Mouse (Mus musculus): ENCODE results near the gene Kif5a.

DNA sequence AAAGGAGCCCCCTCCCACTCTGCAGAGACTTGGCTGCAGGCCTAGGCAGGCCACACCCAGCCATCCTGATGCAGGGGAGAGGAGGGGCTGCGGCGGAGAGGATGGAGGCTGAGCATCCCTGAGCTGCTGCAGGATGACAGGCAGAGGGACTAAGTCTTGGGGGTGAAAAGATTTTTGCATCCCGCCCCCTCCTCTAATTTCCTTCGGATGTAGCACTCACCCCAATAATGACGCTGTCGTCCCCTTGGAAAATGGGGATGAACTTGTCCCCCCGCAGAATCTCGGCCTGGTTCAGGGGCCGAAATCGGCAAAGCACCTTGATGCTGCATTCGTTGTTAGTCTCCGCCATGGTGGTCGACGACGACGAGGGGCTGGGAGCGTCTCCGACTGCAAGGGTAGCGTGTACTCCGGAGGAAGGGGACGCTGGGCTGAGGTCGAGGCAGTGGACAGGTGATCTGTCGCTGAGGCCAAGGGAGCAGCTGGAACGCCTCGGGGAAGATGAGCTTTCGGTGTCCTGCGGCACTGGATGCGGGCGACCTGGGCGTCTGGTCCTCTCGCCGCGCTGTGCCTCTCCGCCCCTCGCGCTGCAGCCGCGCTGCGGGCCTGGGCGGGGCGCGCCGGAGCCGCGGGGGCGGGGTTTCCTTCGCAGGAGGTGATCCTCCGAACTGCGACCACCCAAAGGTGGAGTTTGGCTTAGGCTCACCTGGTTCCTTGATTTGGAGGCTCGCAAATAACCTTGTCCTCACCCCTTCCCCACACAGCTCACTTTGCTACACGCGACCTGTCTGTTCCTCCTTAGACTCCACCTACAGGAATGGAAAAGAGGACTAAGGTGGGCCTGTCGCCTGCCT lies at the start of gene Kif5a:
- TF ChIP-seq CTCF (IDR thresholded peaks at IDR 0.05; ENCODE audit: control insufficient read depth, insufficient read depth, low read length) (no peak), POLR2A (IDR thresholded peaks at IDR 0.05; ENCODE audit: borderline replicate concordance, control insufficient read depth, low read depth, low read length) (no peak)

Measured in bone marrow, adult 2 months (tissue).